Mouse (Mus musculus) MEL (cell line): Measurements from ENCODE around the gene 4932414N04Rik. TPM values are rescaled to one million over a fixed set of nuclear protein-coding genes. Genes with fewer than 3 reads are reported as not detected.

Source experiments
- DNase-seq: peaks from one replicate; pipeline ENCODE4 v3.0.0; 2011; ENCODE audit warnings: low read depth, low spot score
- H3K27ac ChIP-seq: 2 replicates; pipeline ENCODE4 v1.5.1; 2012; ENCODE audit warnings: low read depth, mild to moderate bottlenecking, control low read depth, low read length, moderate library complexity; ENCODE audit not compliant: control insufficient read depth
- H3K27me3 ChIP-seq, 2 experiments: fragments of 150-350 bp in 1 of 2; sonication (generic) in 1 of 2; 2 replicates each; pipeline ENCODE4 v1.6.1; 2012; ENCODE audit warnings: low read length in 2 of 2, mild to moderate bottlenecking in 2 of 2, improper control_type of control experiment in 1 of 2, moderate library complexity in 1 of 2; ENCODE audit not compliant: insufficient read depth in 2 of 2, control insufficient read depth in 1 of 2
- H3K36me3 ChIP-seq, 2 experiments: 2 replicates each; pipeline ENCODE4 v1.6.1; 2012 to 2014; ENCODE audit warnings: low read length in 2 of 2, improper control_type of control experiment in 1 of 2, inconsistent platforms in 1 of 2, mild to moderate bottlenecking in 1 of 2; ENCODE audit not compliant: insufficient read depth in 2 of 2, control insufficient read depth in 1 of 2
- H3K4me1 ChIP-seq, 2 experiments: fragments of 150-350 bp in 1 of 2; sonication (generic) in 1 of 2; 2 replicates each; pipeline ENCODE4 v1.6.1; 2012; ENCODE audit warnings: low read length in 2 of 2, improper control_type of control experiment in 1 of 2, mild to moderate bottlenecking in 1 of 2; ENCODE audit not compliant: insufficient read depth in 2 of 2, control insufficient read depth in 1 of 2
- H3K4me3 ChIP-seq, 2 experiments: fragments of 150-350 bp in 1 of 2; sonication (generic) in 1 of 2; 2 replicates each; pipeline ENCODE4 v1.5.1; 2012; ENCODE audit warnings: low read depth in 2 of 2, low read length in 2 of 2, mild to moderate bottlenecking in 2 of 2, moderate library complexity in 2 of 2, control low read depth in 1 of 2, improper control_type of control experiment in 1 of 2; ENCODE audit not compliant: control insufficient read depth in 1 of 2, insufficient read depth in 1 of 2
- H3K79me2 ChIP-seq: 2 replicates; pipeline ENCODE4 v1.6.1; 2012; ENCODE audit warnings: mild to moderate bottlenecking, low read length, moderate library complexity; ENCODE audit not compliant: control insufficient read depth, poor library complexity, insufficient read depth
- H3K9ac ChIP-seq: 2 replicates; pipeline ENCODE4 v1.6.1; 2012; ENCODE audit warnings: low read depth, mild to moderate bottlenecking, control low read depth, low read length, moderate library complexity; ENCODE audit not compliant: control insufficient read depth, poor library complexity, severe bottlenecking
- H3K9me3 ChIP-seq: fragments of 150-350 bp; sonication (generic); replicated peaks from 2 replicates; pipeline ENCODE4 v1.6.1; 2012; ENCODE audit warnings: mild to moderate bottlenecking, low read length, improper control_type of control experiment, moderate library complexity; ENCODE audit not compliant: insufficient read depth
- CHD1 ChIP-seq: IDR thresholded peaks from 2 replicates; pipeline ENCODE4 v1.6.1; 2012; ENCODE audit warnings: low read depth, mild to moderate bottlenecking, inconsistent platforms, low read length, improper control_type of control experiment
- E2F4 ChIP-seq: IDR thresholded peaks from 2 replicates; pipeline ENCODE4 v1.6.1; 2011; ENCODE audit warnings: low read depth, low read length, improper control_type of control experiment, borderline replicate concordance
- ELF1 ChIP-seq: IDR thresholded peaks from 2 replicates; pipeline ENCODE4 v1.6.1; 2014; ENCODE audit warnings: low read depth, mild to moderate bottlenecking, inconsistent platforms, low read length, improper control_type of control experiment, moderate library complexity
- EP300 ChIP-seq, 2 experiments: IDR thresholded peaks; 2 replicates each; pipeline ENCODE4 v1.6.1; 2011; ENCODE audit warnings: improper control_type of control experiment in 2 of 2, low read length in 2 of 2, low read depth in 1 of 2, mild to moderate bottlenecking in 1 of 2
- GABPA ChIP-seq: IDR thresholded peaks from 2 replicates; pipeline ENCODE4 v1.6.1; 2012; ENCODE audit warnings: low read depth, mild to moderate bottlenecking, inconsistent platforms, low read length, improper control_type of control experiment, moderate library complexity
- GATA1 ChIP-seq: IDR thresholded peaks from 2 replicates; pipeline ENCODE4 v1.6.1; 2011; ENCODE audit warnings: low read depth, low read length, improper control_type of control experiment
- HCFC1 ChIP-seq: IDR thresholded peaks from 2 replicates; pipeline ENCODE4 v1.6.1; 2012; ENCODE audit warnings: low read depth, mild to moderate bottlenecking, inconsistent platforms, low read length, improper control_type of control experiment, moderate library complexity
- KAT2A ChIP-seq: conservative IDR thresholded peaks from 2 replicates; pipeline ENCODE4 v1.6.1; 2012; ENCODE audit warnings: low read depth, low read length, improper control_type of control experiment, inconsistent platforms
- MAFK ChIP-seq: IDR thresholded peaks from 2 replicates; pipeline ENCODE4 v1.6.1; 2011; ENCODE audit warnings: low read depth, mild to moderate bottlenecking, low read length, improper control_type of control experiment, borderline replicate concordance
- MAX ChIP-seq: IDR thresholded peaks from 2 replicates; pipeline ENCODE4 v1.6.1; 2011; ENCODE audit warnings: low read length, improper control_type of control experiment
- MAZ ChIP-seq: IDR thresholded peaks from 2 replicates; pipeline ENCODE4 v1.6.1; 2012; ENCODE audit warnings: low read depth, mild to moderate bottlenecking, inconsistent platforms, low read length, improper control_type of control experiment
- MEF2A ChIP-seq: IDR thresholded peaks from 2 replicates; pipeline ENCODE4 v1.6.1; 2014; ENCODE audit warnings: low read depth, mild to moderate bottlenecking, inconsistent platforms, low read length, improper control_type of control experiment; ENCODE audit not compliant: poor library complexity, insufficient replicate concordance, severe bottlenecking; ENCODE audit errors: extremely low read depth
- MXI1 ChIP-seq: IDR thresholded peaks from 2 replicates; pipeline ENCODE4 v1.6.1; 2011; ENCODE audit warnings: mild to moderate bottlenecking, low read depth, low read length, improper control_type of control experiment
- MYC ChIP-seq: IDR thresholded peaks from 2 replicates; pipeline ENCODE4 v1.6.1; 2011; ENCODE audit warnings: low read depth, mild to moderate bottlenecking, low read length, improper control_type of control experiment, moderate library complexity
- POLR2A ChIP-seq, 2 experiments: IDR thresholded peaks; 2 replicates each; pipeline ENCODE4 v1.6.1; 2011 to 2012; ENCODE audit warnings: low read length in 2 of 2, mild to moderate bottlenecking in 2 of 2, control low read depth in 1 of 2, improper control_type of control experiment in 1 of 2, low read depth in 1 of 2, moderate library complexity in 1 of 2; ENCODE audit not compliant: control insufficient read depth in 1 of 2, insufficient read depth in 1 of 2, poor library complexity in 1 of 2
- POLR2AphosphoS2 ChIP-seq: IDR thresholded peaks from 2 replicates; pipeline ENCODE4 v1.6.1; 2011; ENCODE audit warnings: low read length, improper control_type of control experiment
- RAD21 ChIP-seq: IDR thresholded peaks from 2 replicates; pipeline ENCODE4 v1.6.1; 2011; ENCODE audit warnings: mild to moderate bottlenecking, low read depth, low read length, improper control_type of control experiment
- RCOR1 ChIP-seq: IDR thresholded peaks from 2 replicates; pipeline ENCODE4 v1.6.1; 2012; ENCODE audit warnings: low read depth, mild to moderate bottlenecking, inconsistent platforms, low read length, improper control_type of control experiment
- SMC3 ChIP-seq: IDR thresholded peaks from 2 replicates; pipeline ENCODE4 v1.6.1; 2011; ENCODE audit warnings: low read depth, low read length, improper control_type of control experiment
- TAL1 ChIP-seq: IDR thresholded peaks from 2 replicates; pipeline ENCODE4 v1.6.1; 2012; ENCODE audit warnings: mild to moderate bottlenecking, inconsistent platforms, low read length, moderate library complexity, mixed read lengths
- TCF12 ChIP-seq: IDR thresholded peaks from 2 replicates; pipeline ENCODE4 v1.6.1; 2014; ENCODE audit warnings: low read depth, mild to moderate bottlenecking, inconsistent platforms, low read length, improper control_type of control experiment, moderate library complexity
- UBTF ChIP-seq: IDR thresholded peaks from 2 replicates; pipeline ENCODE4 v1.6.1; 2012; ENCODE audit warnings: low read depth, mild to moderate bottlenecking, inconsistent platforms, low read length, improper control_type of control experiment, moderate library complexity, borderline replicate concordance; ENCODE audit not compliant: insufficient read depth
- USF1 ChIP-seq: IDR thresholded peaks from 2 replicates; pipeline ENCODE4 v1.6.1; 2014; ENCODE audit warnings: low read depth, mild to moderate bottlenecking, inconsistent platforms, low read length, improper control_type of control experiment, moderate library complexity
- ZC3H11A ChIP-seq: IDR thresholded peaks from 2 replicates; pipeline ENCODE4 v1.6.1; 2012; ENCODE audit warnings: low read depth, mild to moderate bottlenecking, inconsistent platforms, low read length, improper control_type of control experiment
- ZMIZ1 ChIP-seq: IDR thresholded peaks from 2 replicates; pipeline ENCODE4 v1.6.1; 2012; ENCODE audit warnings: low read depth, mild to moderate bottlenecking, inconsistent platforms, low read length, improper control_type of control experiment, moderate library complexity
- ZNF384 ChIP-seq: IDR thresholded peaks from 2 replicates; pipeline ENCODE4 v1.6.1; 2012; ENCODE audit warnings: low read depth, mild to moderate bottlenecking, inconsistent platforms, low read length, improper control_type of control experiment
- polyA plus RNA-seq, 2 experiments: library from polyadenylated mRNA; stranded (reverse) in 1 of 2; unstranded in 1 of 2; fragments of >175 nt in 1 of 2; fragments of >200 nt in 1 of 2; gene quantifications; 2 replicates each; pipeline versions ENCODE4 v1.2.1 to v1.2.4; 2012; ENCODE audit warnings: low replicate concordance in 2 of 2, low read depth in 1 of 2; ENCODE audit not compliant: insufficient read length in 2 of 2, insufficient read depth in 1 of 2, missing spikeins in 1 of 2
- total RNA-seq: library from RNA; depleted of rRNA; stranded (reverse); fragments of 300-350 nt; gene quantifications from 2 replicates; pipeline ENCODE4 v1.2.3, GENCODE M21; 2012

The 4932414N04Rik gene
- total and polyA plus RNA-seq, 3 experiments, result not detected

DNA sequence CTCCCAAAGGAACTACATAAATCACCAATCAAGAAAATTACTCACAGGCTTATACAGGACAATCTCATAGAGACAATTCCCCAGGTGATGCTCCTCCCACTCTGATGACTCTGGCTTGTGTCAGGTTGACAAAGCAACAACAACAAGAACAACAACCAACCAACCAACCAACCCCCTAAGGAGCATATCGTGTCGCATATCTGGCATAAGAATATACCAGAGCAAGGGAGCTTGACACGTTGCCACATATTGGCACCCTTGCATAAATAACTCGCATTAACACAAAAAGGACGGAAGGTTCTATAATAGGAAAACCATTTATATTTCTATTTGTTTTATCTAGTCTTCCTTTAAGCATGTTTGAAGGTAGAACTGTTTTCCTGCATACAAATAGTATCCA lies 137.9 kb downstream of the 4932414N04Rik start:
- no peaks in the 10 kb centered on the region for H3K36me3 ChIP-seq
- DNase-seq, result no peak
- H3K27ac ChIP-seq, result no peak overlapping the region
- TF ChIP-seq HCFC1 (no peak), ZC3H11A (no peak), GATA1 (no peak), CHD1 (no peak), POLR2A (IDR thresholded peaks at IDR 0.05; ENCODE audit: control insufficient read depth in 1 of 2, insufficient read depth in 1 of 2, low read depth in 1 of 2, low read length in 2 of 2, poor library complexity in 1 of 2) (no peak), TAL1 (no peak), SMC3 (no peak), MEF2A (no peak), ZMIZ1 (no peak), MXI1 (no peak), GABPA (no peak), KAT2A (no peak), UBTF (no peak), ELF1 (no peak), RAD21 (no peak), MAFK (no peak), ZNF384 (no peak), MAX (no peak), MAZ (no peak), MYC (no peak)
- no peaks in the 10 kb centered on the region for H3K9me3 ChIP-seq
- H3K4me3 ChIP-seq, result no peak overlapping the region
- H3K27me3 ChIP-seq, result no peaks in the 10 kb centered on the region
- H3K9ac ChIP-seq, result no peak overlapping the region
- no peaks in the 10 kb centered on the region for H3K79me2 ChIP-seq
- no peaks in the 10 kb centered on the region for H3K4me1 ChIP-seq

DNA sequence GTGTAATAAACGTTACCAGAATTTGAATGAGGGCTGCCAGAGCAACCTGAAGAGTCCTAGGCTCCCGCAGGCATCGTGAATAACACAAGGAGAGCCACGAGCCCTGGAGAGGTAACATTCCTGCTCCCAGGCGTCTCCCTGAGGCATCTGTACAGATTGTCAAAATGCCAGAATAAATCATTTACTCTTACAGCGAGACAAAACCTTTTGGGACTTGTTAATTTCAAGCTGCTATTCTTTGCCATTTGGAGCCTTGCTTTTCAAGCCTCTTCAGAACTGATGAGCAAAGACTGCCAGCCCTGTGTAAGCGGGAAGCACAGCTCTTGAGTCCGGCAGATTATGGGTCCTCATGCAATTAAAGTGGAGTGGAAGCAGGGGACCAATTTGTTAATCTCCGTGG lies 138.3 kb downstream of the 4932414N04Rik start:
- Histone ChIP-seq H3K9me3 (no peaks in the 10 kb centered on the region), H3K36me3 (no peaks in the 10 kb centered on the region), H3K79me2 (no peaks in the 10 kb centered on the region), H3K9ac (no peak overlapping the region), H3K4me1 (no peaks in the 10 kb centered on the region)
- no peak for DNase-seq
- TF ChIP-seq KAT2A (no peak), MAFK (no peak), RCOR1 (no peak), TAL1 (no peak), EP300 (IDR thresholded peaks at IDR 0.05; ENCODE audit: low read depth in 1 of 2, low read length in 2 of 2) (no peak), TCF12 (no peak), ZMIZ1 (no peak), POLR2AphosphoS2 (no peak), UBTF (no peak), USF1 (no peak), E2F4 (no peak), MYC (no peak)
- TF ChIP-seq, all 39 proteins: peak for 0
- no peak overlapping the region for H3K4me3 ChIP-seq
- no peak overlapping the region for H3K27ac ChIP-seq
- no peaks in the 10 kb centered on the region for H3K27me3 ChIP-seq
